Mouse (Mus musculus): ENCODE measurements at regions not wholly inside any gene's neighbourhood (a gene's known extent, or its start where the extent isn't known, plus 50 kb on each side); places are given as distances from the start of the nearest gene placed in this dataset.
A peak's percentile ranks its signal among the peaks of the same experiment; 100 is the strongest.

- H3K4me3 ChIP-seq, result no peak overlapping the region
- H3K27ac ChIP-seq, result no peak overlapping the region
- no peak for TF ChIP-seq CTCF (conservative IDR thresholded peaks at IDR 0.05)
- no peak for DNase-seq (ENCODE audit: low spot score in 2 of 2)
These were observed 786.2 kb downstream of the Slc16a7 start for GRCm38 (mm10) chr10:124603061-124603460.

- peak; percentile 64 to 76 for DNase-seq (ENCODE audit: low spot score in 2 of 2)
- H3K27ac ChIP-seq, result no peak overlapping the region
- no peak for TF ChIP-seq CTCF (conservative IDR thresholded peaks at IDR 0.05)
- no peak overlapping the region for H3K4me3 ChIP-seq
These were observed 818.5 kb downstream of the Slc16a7 start for GRCm38 (mm10) chr10:124570746-124571145.

- H3K27ac ChIP-seq, result no peak overlapping the region
- no peak overlapping the region for H3K4me3 ChIP-seq
- TF ChIP-seq CTCF (conservative IDR thresholded peaks at IDR 0.05), result no peak
- DNase-seq (ENCODE audit: low spot score in 2 of 2), result no peak
These were observed 825.6 kb downstream of the Slc16a7 start for GRCm38 (mm10) chr10:124563626-124564025.

- DNase-seq (ENCODE audit: low spot score in 2 of 2), result no peak
- Histone ChIP-seq H3K4me3 (no peak overlapping the region), H3K27ac (no peak overlapping the region)
- TF ChIP-seq CTCF (conservative IDR thresholded peaks at IDR 0.05), result no peak
These were observed 861.1 kb downstream of the Slc16a7 start for GRCm38 (mm10) chr10:124528175-124528574.

All from layer of hippocampus, adult 2 months (tissue).